Mouse (Mus musculus): Measurements from ENCODE around the gene Manbal.

- TF ChIP-seq CTCF (IDR thresholded peaks at IDR 0.05; ENCODE audit: borderline replicate concordance, extremely low read depth, insufficient read depth, insufficient read length) (no peak), POLR2A (IDR thresholded peaks at IDR 0.05; ENCODE audit: borderline replicate concordance, extremely low read depth, insufficient read depth, insufficient read length, poor library complexity, severe bottlenecking) (no peak)
Observed at GRCm38 (mm10) chr2:157434497-157434896, 67.1 kb downstream of the Manbal start.

All from brain, embryonic 14.5 days (tissue).